Mouse (Mus musculus) lung, postnatal 10 days (tissue): ENCODE results near the gene Gm17689.

Experiments
- DNase-seq: peaks from one replicate; pipeline ENCODE4 v3.0.0; 2021

Gene Gm17689

GRCm38 (mm10) chr9:36582535-36582934 is at the start of gene Gm17689:
Gene Gm17689, minus strand, starts transcription at chr9:36582635.
- no peak for DNase-seq

DNA sequence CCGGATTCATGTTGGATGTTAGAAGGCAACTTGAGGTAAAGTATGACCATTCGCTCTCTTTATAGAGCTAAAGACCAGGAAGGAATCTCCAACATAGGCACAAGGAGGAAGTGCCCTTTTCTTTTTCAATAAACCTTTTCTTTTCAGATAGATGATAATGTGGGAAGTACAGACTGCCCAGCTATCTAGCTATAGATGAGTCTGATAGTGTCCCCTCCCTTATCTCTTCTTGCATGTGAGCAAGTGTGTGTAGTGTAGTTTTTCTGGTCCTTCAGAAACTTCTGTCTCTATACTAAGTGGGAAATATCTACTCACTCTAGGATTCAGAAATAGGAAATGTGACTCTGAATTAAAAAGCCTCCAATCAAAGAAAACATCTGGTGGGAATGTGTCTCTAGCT is 40.6 kb downstream of the Gm17689 start, which contains the start of gene Gm5615:
Gene Gm5615 (minus strand): TSS at position 101 of the 400 bp plus-strand sequence.
- no peak for DNase-seq
